Mouse (Mus musculus) embryonic facial prominence, embryonic 13.5 days (tissue): ENCODE results near the gene Mrln. TPM values are rescaled to one million over a fixed set of nuclear protein-coding genes. Genes with fewer than 3 reads are reported as not detected.

Experiments
- ATAC-seq: fragments of 200-750 bp; cut with Nextera tagmentation; 2 replicates; pipeline ENCODE4 v1.8.0; 2017; ENCODE audit warnings: low read depth; ENCODE audit not compliant: insufficient number of reproducible peaks, insufficient read depth, low FRiP score, low TSS enrichment
- H3K27ac ChIP-seq: fragments of 300-500 bp; sonication (generic); 2 replicates; pipeline ENCODE4 v1.5.1; 2015; ENCODE audit warnings: moderate library complexity, mild to moderate bottlenecking, inconsistent platforms
- H3K27me3 ChIP-seq: fragments of 300-500 bp; sonication (generic); 2 replicates; pipeline ENCODE4 v1.6.1; 2015; ENCODE audit warnings: mild to moderate bottlenecking, inconsistent platforms
- H3K36me3 ChIP-seq: fragments of 300-500 bp; sonication (generic); 2 replicates; pipeline ENCODE4 v1.6.1; 2015; ENCODE audit warnings: mild to moderate bottlenecking, inconsistent platforms
- H3K4me1 ChIP-seq: fragments of 300-500 bp; sonication (generic); 2 replicates; pipeline ENCODE4 v1.6.1; 2015; ENCODE audit warnings: inconsistent platforms
- H3K4me2 ChIP-seq: fragments of 300-500 bp; sonication (generic); 2 replicates; pipeline ENCODE4 v1.6.1; 2015; ENCODE audit warnings: moderate library complexity, mild to moderate bottlenecking, inconsistent platforms
- H3K4me3 ChIP-seq: fragments of 300-500 bp; sonication (generic); 2 replicates; pipeline ENCODE4 v1.5.1; 2015; ENCODE audit warnings: mild to moderate bottlenecking, inconsistent platforms
- H3K9ac ChIP-seq: fragments of 300-500 bp; sonication (generic); 2 replicates; pipeline ENCODE4 v1.6.1; 2015; ENCODE audit warnings: mild to moderate bottlenecking, inconsistent platforms
- H3K9me3 ChIP-seq: fragments of 300-500 bp; sonication (generic); 2 replicates; pipeline ENCODE4 v1.6.1; 2016; ENCODE audit warnings: inconsistent platforms
- WGBS: fragments of 180-500 bp; shearing (Covaris S2); methylation state at CpG from one replicate; pipeline ENCODE4 v1.1.7; 2015; ENCODE audit warnings: mixed read lengths; 5-methylcytosine and 5-hydroxymethylcytosine counted together
- polyA plus RNA-seq: library from polyadenylated mRNA; unstranded; fragments of >200 nt; fragmentation: Nextera tagmentation; extraction: Ambion mirVana; gene quantifications from 2 replicates; pipeline ENCODE4 v1.2.1, GENCODE M21; 2015

Mrln gene
- 4.4 and 5.5 TPM in 2 replicates for polyA plus RNA-seq

DNA sequence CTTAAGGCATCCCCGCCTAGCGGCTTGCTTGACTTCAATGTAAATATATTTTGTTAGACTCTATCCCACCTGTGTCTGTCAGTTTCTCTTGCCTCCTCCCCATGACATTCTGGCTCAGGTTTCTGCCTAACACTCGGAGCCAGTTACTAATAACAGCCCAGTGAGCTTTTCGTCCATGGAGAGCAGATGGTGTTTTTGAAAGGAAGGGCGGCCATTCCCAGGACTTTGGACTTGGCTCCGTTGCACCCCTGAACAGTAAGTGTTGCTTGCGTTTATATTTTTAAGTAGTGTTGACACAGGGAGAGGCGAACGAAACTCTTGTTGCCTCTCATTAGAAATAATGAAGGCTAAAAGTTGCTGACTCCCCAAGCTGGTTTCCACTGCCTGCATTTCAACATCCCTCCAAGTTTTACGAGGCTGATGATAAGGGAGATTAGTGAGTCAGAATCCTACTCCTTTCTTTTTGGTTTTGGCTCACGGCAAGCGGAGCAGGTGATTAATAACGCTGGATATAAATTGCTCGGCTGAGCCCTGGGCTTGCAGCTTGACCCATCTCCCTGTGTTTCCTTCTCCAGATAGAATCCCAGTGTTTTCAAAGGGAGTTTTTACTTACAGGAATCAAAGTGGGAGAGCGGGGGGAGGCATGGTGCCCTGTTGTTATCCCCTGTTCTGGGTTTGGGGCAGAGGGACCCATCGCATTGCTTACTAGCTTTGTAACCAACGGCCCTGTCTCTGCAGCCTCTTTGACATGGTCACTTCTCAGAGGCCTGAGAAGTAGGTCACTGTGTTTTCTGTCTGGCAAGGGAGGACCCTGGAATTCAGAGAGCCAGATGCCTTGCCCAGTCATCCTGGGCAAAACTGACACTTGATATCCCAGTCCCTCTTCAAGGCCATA is at the start of gene Mrln:
TSS of gene Mrln (plus strand) at position 160 of the 895 bp plus-strand sequence.
- no peak within 1 kb of the TSS for H3K4me2 ChIP-seq
- H3K9ac ChIP-seq = no peak within 1 kb of the TSS
- 57% methylated on average over 17 of the region's 17 CpGs for WGBS
- no peaks in the 10 kb centered on the region for H3K27me3 ChIP-seq
- no peak within 1 kb of the TSS for H3K27ac ChIP-seq
- no peak for ATAC-seq
- no peak within 1 kb of the TSS for H3K4me3 ChIP-seq
- H3K36me3 ChIP-seq = no peaks in the 10 kb centered on the region
- peaks cover 13% of the 10 kb centered on the region; the same call in 1 of the 2 replicates for H3K4me1 ChIP-seq
- H3K9me3 ChIP-seq = no peaks in the 10 kb centered on the region

DNA sequence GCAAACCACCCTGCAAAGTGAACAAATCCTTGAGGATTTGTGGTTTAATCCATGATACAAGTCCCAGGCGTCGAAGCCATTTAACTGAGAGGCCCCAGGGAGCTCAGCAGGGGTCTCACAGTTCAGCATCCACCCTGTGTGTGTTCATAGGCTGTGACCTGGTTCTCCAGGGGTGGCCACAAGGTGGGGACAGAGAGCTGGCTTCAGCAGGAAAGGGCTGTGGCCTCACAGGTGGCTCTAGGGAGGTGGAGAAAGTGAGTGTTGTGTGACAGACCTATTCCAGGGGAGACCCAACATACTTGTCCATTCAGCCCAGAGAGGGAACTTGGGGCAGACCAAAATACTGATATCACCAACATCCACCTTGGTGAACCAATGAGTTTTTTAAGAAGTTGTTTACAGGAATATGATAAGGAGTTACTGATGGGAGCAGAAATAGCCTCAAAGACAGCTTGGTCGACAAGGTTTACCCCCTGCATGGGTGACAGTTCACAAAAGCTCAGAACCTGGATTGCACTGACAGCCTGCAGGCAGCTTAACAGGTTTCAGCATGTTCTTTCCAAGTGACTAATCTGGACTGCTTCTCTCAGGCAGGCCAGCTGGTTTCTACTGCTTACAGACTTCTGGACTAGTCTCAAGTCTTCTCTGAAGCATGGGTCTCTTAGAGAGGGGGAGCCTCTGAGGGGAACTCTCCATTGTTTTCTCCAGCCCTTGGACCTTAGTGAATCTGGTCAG is 47.9 kb upstream of the Mrln start:
- H3K27ac ChIP-seq = no peak overlapping the region
- H3K27me3 ChIP-seq = no peaks in the 10 kb centered on the region
- H3K4me2 ChIP-seq = no peak overlapping the region
- H3K9ac ChIP-seq = no peak overlapping the region
- peaks cover 12% of the 10 kb centered on the region for H3K4me1 ChIP-seq
- H3K4me3 ChIP-seq = no peak overlapping the region
- ATAC-seq = no peak
- no peaks in the 10 kb centered on the region for H3K9me3 ChIP-seq
- 71% methylated on average over 3 of the region's 3 CpGs for WGBS
- H3K36me3 ChIP-seq = peaks cover 39% of the 10 kb centered on the region

DNA sequence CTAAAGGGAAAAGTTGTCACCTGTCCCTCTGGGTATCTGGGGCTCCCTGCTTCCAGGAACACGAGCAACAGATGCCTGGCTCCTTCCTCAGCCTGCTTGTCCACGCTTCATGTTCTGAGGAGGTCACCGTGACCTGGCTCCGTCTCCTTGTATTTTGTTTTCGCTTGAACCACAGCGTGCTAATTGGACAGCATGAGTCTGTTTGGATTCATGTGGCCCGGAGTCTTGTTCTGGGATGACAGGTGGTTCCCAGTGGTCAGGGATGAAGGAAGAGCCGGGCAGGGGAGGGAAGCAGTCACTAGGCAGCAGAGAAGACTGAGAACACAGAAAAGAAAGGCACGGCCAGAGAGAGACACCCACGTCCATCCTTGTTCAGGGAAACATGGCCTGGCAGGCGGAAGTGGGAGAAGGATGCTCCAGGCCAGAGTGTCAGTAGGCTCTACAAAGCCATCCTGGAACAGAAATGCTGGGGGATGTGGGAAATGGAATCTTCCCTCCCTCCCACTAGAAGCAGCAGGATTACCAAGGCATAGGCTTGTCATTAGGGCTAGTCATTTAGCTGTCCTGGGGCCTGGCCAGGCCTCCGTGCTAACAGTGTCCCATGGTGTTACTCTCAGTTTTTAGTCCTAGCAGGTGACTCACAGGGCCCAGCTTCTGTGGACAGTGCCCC is 44.7 kb upstream of the Mrln start:
- H3K9ac ChIP-seq = no peak overlapping the region
- H3K36me3 ChIP-seq = peaks cover 26% of the 10 kb centered on the region
- H3K9me3 ChIP-seq = no peaks in the 10 kb centered on the region
- H3K4me3 ChIP-seq = no peak overlapping the region
- no peak for ATAC-seq
- H3K4me2 ChIP-seq = no peak overlapping the region
- H3K4me1 ChIP-seq = peaks cover 10% of the 10 kb centered on the region
- WGBS = 72% methylated on average over 12 of the region's 12 CpGs
- H3K27ac ChIP-seq = no peak overlapping the region
- H3K27me3 ChIP-seq = no peaks in the 10 kb centered on the region

DNA sequence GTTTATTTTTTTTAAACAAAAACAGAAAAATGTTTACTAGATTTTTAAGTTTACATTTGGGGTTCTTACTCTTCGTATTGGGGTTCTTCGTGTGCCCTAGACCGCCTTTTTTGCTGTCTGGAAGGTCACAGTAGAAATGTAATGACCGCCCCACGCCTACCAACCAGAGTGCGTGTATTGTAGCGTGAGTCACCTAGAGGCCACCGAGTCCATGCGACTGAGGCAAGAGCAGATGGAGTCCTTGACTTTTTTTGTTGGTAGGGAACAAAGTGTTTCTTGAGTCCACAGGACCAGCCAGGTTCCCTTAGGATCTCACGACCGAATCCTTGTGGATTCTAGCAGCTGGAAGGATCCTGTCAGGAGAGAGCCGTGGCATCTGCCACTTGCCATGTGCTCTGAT is 43.7 kb upstream of the Mrln start:
- Histone ChIP-seq H3K36me3 (peaks cover 16% of the 10 kb centered on the region), H3K4me3 (no peak overlapping the region), H3K9me3 (no peaks in the 10 kb centered on the region), H3K9ac (no peak overlapping the region), H3K27ac (no peak overlapping the region), H3K4me2 (no peak overlapping the region), H3K27me3 (no peaks in the 10 kb centered on the region), H3K4me1 (peaks cover 17% of the 10 kb centered on the region)
- 92% methylated on average over 12 of the region's 12 CpGs for WGBS
- ATAC-seq = no peak

DNA sequence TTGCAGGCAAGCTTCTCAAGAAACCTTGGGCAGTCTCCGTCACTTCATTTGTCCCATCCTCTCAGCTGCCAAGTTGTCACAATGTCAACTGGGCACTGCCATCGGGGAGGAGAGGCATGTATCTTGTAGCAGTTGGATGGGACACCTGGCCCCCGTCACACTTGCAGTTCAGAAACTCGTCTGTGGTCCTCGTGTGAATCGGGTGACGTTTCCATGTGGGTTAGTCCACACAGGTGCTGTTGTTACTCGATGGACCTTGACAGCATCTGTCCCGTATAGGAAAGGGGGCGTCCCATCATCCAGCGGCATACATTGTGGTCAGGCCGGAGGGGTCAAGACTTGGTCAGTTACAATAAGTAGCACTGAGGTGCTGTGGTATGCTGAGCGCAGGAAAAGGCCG is 43.0 kb upstream of the Mrln start:
- peaks cover 17% of the 10 kb centered on the region for H3K4me1 ChIP-seq
- no peak for ATAC-seq
- WGBS = 92% methylated on average over 14 of the region's 14 CpGs

DNA sequence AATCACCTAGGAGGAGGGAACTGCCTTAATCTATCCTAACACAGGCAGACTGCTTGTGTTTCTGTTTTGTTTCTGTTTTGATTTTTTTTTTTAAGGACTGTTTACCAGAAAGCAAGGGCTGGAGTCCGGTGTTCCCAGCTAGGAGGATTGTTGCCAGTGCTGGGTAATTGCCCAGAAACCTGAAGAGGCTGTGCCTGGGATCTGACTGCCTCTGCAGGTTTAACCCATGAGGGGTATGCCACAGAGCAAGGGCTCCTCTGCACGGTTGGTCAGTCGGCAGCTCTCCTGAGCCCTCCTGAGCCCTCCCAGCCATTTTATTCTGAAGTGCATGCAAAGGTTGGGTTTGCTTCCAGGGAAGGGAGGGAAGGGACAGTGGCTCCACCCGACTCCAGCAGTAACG is 40.8 kb upstream of the Mrln start:
- H3K36me3 ChIP-seq = peaks cover 21% of the 10 kb centered on the region
- H3K9me3 ChIP-seq = no peaks in the 10 kb centered on the region
- 0 out of 2 replicates have a peak overlapping the region, but pooled peaks have one; percentile 9 for H3K4me2 ChIP-seq
- H3K9ac ChIP-seq = no peak overlapping the region
- H3K27ac ChIP-seq = no peak overlapping the region
- no peak overlapping the region for H3K4me3 ChIP-seq
- ATAC-seq = no peak
- H3K4me1 ChIP-seq = peaks cover 23% of the 10 kb centered on the region
- H3K27me3 ChIP-seq = no peaks in the 10 kb centered on the region
- 21% methylated on average over 5 of the region's 5 CpGs for WGBS

More for the DNA sequence above, 43.0 kb upstream of the Mrln start:
- no peaks in the 10 kb centered on the region for H3K9me3 ChIP-seq
- no peak overlapping the region for H3K27ac ChIP-seq
- no peak overlapping the region for H3K9ac ChIP-seq
- H3K27me3 ChIP-seq = no peaks in the 10 kb centered on the region
- no peak overlapping the region for H3K4me2 ChIP-seq
- H3K36me3 ChIP-seq = peaks cover 10% of the 10 kb centered on the region
- no peak overlapping the region for H3K4me3 ChIP-seq

DNA sequence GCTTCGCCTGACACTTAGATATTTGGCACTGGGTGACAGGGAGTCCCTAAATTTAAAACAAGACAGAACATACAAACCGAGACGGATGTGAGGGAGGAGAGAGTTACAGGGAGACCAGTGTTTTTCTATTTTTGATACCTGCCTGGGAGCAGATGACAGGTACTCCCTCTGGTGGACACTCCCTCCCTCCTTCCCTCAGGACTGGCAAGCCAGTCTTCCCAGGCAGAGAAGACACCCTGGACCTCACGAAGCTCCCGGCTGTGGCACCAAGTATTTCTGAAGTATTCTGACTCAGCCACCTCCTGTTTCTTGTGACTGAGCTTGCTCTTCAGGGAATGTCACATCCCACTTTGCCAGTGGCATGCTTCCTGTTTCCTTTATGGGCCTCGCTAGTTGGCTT is 38.6 kb upstream of the Mrln start:
- WGBS = 69% methylated on average over 6 of the region's 6 CpGs
- no peak overlapping the region for H3K4me2 ChIP-seq
- H3K27ac ChIP-seq = no peak overlapping the region; the same call in 1 of the 2 replicates
- peaks cover 39% of the 10 kb centered on the region for H3K36me3 ChIP-seq
- ATAC-seq = no peak
- H3K4me1 ChIP-seq = peaks cover 28% of the 10 kb centered on the region
- H3K27me3 ChIP-seq = no peaks in the 10 kb centered on the region
- H3K4me3 ChIP-seq = no peak overlapping the region
- H3K9ac ChIP-seq = no peak overlapping the region
- no peaks in the 10 kb centered on the region for H3K9me3 ChIP-seq

DNA sequence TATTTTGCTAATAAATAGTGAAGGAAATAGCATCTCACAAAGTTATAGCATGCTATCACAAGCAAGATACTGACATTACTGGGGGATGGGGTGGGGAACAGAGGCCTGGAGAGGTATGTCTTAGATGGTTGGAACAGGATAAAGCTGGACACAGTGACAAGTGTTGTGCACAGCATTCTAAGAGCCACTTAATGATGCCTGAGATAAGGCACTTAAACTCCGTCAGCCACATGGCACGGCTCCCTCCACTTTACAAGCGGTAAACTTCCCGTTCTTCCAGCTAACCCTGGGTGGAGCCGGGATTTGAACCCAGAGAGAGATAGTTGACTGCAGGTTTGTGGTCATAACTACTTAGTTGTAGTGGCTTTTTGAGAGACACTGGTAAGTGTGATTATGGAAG is 38.0 kb upstream of the Mrln start:
- Histone ChIP-seq H3K9ac (no peak overlapping the region), H3K4me3 (no peak overlapping the region), H3K27me3 (no peaks in the 10 kb centered on the region), H3K36me3 (peaks cover 45% of the 10 kb centered on the region), H3K4me2 (no peak overlapping the region), H3K27ac (no peak overlapping the region), H3K9me3 (no peaks in the 10 kb centered on the region), H3K4me1 (peaks cover 28% of the 10 kb centered on the region)
- ATAC-seq = no peak
- 92% methylated on average over 5 of the region's 5 CpGs for WGBS

DNA sequence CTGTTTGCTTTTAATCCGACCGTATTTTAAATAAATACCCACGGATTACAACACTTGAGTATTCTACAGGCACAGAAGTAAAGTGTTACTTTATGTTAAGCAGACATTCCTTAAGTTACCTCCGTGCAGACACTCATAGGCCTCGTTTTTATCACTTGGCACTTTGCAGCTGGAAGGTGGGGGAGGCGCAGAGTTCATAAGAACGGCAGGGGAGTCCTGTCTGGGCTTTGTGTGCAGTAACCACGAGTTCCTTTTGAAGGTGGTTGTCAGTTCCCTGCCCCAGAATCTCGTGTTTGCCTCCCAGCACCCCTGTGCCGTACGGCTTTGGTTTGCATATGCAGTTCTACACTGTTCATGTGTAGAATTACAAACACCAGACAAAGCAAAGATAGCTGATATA is 36.8 kb upstream of the Mrln start:
- Histone ChIP-seq H3K27ac (no peak overlapping the region), H3K36me3 (peaks cover 52% of the 10 kb centered on the region), H3K4me1 (peaks cover 28% of the 10 kb centered on the region), H3K4me3 (no peak overlapping the region), H3K9me3 (no peaks in the 10 kb centered on the region), H3K27me3 (no peaks in the 10 kb centered on the region), H3K4me2 (no peak overlapping the region), H3K9ac (no peak overlapping the region)
- 72% methylated on average over 11 of the region's 11 CpGs for WGBS
- ATAC-seq = no peak

DNA sequence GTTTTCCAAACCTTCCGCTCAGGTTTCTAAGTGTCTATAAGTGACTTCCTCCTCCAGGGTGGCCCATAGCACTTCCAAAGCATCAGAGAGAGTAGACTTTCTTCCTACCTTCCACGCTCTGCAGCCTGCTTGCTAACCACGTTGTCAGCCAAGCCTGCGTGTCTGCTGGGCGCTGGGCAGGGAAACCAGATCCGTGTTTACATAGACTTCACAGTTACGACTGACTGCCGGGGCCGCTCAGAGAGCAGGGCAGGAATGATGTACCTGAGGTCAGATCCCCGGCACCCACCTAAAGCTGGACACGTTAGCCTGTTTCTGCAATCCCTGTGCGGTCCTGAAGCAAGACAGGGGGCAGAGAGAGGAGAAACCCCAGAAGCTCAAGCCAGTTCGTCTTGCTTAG is 36.1 kb upstream of the Mrln start:
- H3K27me3 ChIP-seq = no peaks in the 10 kb centered on the region
- no peak overlapping the region for H3K4me2 ChIP-seq
- peaks cover 55% of the 10 kb centered on the region for H3K36me3 ChIP-seq
- ATAC-seq = no peak
- WGBS = 67% methylated on average over 13 of the region's 13 CpGs
- no peaks in the 10 kb centered on the region for H3K9me3 ChIP-seq
- H3K9ac ChIP-seq = 0 out of 2 replicates have a peak overlapping the region, but pooled peaks have one; percentile 16
- H3K4me3 ChIP-seq = no peak overlapping the region
- H3K4me1 ChIP-seq = peaks cover 24% of the 10 kb centered on the region
- no peak overlapping the region for H3K27ac ChIP-seq

DNA sequence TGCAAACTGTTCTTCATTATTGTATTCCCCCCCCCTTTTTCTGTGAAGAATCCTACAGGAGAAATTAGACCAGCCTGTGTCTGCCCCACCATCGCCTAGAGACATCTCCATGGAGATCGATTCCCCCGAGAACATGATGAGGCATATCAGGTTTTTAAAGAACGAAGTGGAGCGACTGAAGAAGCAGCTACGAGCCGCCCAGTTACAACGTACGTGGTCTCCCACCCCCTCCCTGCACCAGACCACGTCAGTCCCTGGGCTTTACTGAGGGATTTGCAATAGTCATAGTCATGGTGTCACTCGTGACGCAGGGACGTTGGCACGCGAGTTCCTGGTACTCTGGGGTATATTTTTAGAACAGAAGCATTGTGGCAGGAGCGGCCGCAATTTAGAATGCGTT is 35.4 kb upstream of the Mrln start:
- H3K9ac ChIP-seq = no peak overlapping the region
- no peak overlapping the region for H3K4me3 ChIP-seq
- H3K9me3 ChIP-seq = no peaks in the 10 kb centered on the region
- H3K4me2 ChIP-seq = no peak overlapping the region
- peaks cover 18% of the 10 kb centered on the region for H3K4me1 ChIP-seq
- no peaks in the 10 kb centered on the region for H3K27me3 ChIP-seq
- peaks cover 55% of the 10 kb centered on the region for H3K36me3 ChIP-seq
- no peak for ATAC-seq
- H3K27ac ChIP-seq = no peak overlapping the region
- WGBS = 48% methylated on average over 18 of the region's 18 CpGs
